Mouse (Mus musculus) heart, adult 8-10 months (tissue): ENCODE measurements around the gene Gm17657. TPM values are rescaled to one million over a fixed set of nuclear protein-coding genes. Genes with fewer than 3 reads are reported as not detected.
"Not testable (repeated sequence)": the region's sequence is repeated elsewhere in the genome, so short reads cannot be mapped to it uniquely, and the experiment has no call there.

Experiments used
- DNase-seq: peaks from one replicate; pipeline ENCODE4 v3.0.0; 2022; ENCODE audit warnings: low spot score
- total RNA-seq, 4 experiments: library from RNA; stranded (reverse); gene quantifications; 2 replicates each; pipeline ENCODE4 v1.2.4; 2022

The Gm17657 gene
- total RNA-seq, 4 experiments from 2014 or later: not detected

DNA sequence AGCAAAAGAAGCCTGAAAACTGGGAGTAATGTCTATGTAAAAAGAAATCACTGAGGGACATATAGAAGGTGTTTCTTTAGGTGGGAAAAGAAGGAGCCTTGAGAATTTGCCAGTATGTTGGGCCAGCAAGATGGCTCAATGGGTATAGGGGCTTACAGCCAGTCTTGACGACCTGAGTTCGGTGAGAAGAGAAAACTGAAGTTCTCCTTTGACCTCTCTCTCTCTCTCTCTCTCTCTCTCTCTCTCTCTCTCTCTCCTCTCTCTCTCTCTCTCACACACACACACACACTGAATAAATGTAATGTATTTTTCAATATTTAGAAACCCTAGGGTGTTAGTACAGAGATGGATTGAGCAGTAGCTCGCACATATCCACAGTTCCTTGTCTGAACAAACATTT is 944 bp downstream of the Gm17657 start:
- DNase-seq: no peak

DNA sequence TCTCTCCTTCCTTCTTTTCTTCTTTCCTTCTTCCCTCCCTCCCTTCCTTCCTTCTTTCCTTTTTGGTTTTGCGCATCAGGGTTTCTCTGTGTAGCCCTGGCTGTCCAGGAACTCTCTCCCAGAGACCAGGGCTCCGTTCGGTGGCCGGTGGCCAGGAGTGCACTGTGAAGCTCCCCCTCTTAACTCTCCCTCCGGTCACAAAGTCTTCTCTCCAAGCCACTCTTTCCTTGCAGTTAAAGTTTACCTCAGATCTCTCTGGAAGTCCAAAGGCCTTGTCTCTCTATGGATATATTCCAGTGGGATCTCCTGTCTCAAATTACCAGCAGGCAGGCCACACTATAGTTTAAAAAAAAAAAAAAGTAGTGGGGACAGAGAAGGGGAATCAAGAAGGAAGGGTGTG is 4.2 kb downstream of the Gm17657 start:
- no peak for DNase-seq

DNA sequence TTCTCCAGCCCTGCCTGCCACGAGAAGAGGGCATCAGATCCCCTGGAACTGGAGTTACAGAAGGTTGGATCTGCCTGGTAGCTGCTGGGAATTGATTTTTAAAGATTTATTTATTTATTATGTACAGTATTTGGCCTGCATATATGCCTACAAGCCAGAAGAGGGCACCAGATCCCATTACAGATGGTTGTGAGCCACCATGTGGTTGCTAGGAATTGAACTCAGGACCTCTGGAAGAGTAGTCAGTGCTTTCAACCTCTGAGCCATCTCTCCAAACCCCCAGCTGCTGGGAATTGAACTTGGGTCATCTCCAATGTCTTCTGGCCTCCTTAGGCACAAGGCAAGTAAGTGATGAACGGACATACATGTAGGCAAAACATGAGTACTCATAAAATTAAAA is 5.4 kb downstream of the Gm17657 start:
- DNase-seq: no peak

DNA sequence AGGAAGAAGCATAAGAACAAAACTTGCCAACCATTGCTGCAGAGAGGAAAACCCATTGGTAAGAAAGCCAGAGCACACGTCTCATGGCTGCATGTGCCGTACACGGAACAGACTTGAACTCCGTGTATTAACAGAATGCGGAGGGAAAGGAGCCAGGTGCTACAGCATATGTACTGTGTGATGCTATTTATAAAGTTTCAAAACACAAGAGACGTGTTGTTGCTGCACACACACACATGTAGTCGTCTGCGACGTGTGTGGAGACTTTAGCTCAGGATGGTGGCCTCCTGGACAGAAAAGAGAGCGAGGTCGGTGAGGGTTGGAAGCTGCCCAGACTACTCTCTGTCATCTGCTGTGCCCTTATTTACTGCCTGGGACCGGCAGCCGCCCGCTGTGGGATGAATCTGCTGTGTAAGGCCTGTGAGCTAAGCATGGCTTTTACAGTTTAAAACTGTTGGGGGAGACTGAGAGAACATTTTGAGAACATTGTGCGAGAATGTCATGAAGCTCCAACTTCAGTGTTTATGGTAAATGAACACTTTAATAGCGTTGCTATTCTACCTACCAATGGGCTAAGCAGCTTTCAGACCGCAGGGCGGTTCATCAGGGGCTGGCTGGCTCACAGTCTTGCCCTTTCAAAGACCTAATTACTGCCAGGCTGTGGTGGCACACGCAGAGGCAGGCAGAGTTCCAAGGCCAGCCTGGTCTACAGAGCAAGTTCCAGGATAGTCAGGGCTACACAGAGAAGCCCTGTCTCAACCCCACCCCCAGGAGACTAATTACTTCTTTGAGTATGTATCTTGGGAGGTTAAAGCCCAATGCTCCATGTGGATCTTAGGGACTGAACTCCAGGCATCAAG is 6.4 kb downstream of the Gm17657 start:
- DNase-seq: no peak

DNA sequence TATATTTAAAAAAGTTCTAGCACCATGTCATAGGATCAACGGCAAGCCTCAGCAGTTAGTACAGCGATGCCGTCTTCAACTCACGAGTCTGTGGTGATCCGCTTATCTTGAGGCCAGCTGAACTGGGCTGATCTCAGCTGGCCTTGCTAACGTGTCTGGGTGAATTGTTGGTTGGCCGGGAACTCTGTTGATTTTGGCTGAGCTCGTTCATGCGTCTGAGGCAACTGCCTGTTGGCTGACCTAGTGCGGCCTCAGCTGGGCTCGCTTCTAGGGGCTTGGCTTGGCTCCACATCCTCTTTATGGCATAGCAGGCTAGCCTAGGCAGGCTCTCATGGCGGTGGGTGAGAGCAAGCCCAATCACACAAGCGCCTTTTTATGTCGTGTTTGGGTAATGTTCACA is 8.0 kb downstream of the Gm17657 start:
- peak; percentile 89 for DNase-seq

DNA sequence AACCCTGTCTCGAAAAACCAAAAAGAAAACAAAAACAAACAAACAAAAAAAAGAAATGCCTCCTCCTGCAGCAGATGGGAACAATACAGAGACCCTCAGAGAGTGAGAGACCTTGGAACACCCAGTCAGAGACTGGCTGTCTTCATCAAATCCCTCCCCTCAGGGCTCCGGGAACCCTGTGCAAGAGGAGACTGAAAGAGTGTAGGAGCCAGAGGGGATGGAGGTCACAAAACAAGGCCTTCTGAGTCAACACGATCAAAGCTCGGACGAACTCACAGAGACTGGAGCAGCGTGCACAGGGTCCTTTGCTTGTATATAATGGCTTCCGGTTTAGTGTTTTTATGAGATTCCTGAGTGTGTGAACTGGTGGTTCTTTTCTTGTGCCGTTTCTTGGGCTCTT is 9.0 kb downstream of the Gm17657 start:
- no peak for DNase-seq

DNA sequence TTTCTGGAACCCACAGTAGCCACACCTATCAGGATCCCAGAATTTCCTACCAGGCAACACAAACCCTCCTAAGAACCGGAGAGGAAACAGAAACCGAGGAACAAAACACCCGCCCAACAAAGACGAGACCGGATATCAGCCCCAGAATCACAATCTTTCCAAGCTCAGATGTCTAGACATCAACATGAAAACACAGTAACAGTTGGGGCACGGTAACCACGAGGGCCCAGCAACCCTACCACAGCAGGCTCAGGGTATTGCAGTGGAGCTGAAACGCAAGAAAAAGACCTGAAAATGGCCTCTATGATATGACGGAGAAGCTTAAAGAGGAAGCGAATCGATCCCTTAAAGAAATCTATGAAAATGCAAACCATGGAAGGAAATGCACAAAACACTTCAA is 15.6 kb downstream of the Gm17657 start:
- DNase-seq: no peak

DNA sequence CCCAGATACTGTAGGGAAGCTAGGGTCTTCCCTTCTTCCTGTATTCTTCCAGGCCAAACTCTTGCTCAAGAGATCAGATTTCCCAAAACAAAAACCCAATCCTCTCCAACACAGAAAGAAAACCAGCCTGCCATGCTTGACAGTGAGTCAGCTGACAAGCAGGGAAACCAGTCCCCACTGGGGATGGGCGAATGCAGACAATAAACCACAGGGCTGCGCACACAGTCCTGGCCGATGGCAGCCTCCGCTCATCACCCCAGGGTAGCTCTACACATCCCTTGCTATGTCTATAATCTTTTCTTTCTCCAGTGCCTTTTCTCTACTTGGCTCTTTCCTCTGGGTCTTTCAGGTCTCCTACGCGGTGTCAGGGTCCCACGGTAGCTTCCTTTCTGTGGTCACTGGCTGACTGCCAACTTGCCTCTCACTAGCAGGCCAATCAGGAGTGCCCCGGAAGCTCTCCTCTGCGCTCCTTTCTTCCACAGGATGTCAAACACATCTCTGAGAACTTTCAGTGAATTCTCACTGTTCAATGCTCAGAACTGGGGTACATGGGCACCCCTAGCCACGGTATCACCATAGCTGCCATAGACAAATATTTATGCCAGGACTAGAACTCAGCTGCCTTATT is 17.6 kb downstream of the Gm17657 start:
- no peak for DNase-seq

DNA sequence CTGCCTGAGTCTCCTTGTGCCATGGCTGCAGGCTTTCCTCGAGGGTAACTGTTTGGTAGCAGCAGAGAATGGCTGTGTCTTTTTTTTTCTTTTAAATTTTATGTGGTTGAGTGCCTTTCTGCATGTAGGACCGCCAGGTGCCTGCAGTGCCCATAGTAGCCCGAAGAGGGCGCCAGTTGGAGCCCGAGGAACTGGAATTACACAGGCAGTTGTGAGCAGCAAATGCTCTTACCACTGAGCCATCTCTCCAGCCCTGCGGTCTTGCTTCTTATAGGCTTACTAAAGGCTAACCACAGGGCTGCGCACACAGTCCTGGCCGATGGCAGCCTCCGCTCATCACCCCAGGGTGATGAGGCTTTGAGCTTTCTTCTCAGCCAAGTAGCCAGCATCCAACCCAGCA is 18.2 kb downstream of the Gm17657 start:
- DNase-seq: no peak

DNA sequence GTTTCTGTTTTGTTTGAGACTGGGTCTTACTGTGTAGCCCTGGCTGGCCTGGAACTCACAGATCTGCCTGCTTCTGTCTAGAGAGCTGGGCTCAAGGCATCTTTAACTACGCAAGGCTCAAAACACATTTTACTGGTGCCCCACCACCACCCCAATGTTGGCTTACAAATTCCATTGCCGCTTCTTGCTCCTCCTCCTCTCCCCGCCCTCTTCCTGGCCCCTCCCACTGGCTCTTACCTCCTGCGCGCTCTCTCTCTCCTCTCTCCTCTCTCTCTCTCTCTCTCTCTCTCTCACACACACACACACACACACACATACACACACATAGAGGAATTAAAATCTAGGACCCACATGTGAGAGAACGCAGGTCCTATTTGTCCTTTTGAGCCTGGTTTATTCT is 18.9 kb downstream of the Gm17657 start:
- DNase-seq: no peak

DNA sequence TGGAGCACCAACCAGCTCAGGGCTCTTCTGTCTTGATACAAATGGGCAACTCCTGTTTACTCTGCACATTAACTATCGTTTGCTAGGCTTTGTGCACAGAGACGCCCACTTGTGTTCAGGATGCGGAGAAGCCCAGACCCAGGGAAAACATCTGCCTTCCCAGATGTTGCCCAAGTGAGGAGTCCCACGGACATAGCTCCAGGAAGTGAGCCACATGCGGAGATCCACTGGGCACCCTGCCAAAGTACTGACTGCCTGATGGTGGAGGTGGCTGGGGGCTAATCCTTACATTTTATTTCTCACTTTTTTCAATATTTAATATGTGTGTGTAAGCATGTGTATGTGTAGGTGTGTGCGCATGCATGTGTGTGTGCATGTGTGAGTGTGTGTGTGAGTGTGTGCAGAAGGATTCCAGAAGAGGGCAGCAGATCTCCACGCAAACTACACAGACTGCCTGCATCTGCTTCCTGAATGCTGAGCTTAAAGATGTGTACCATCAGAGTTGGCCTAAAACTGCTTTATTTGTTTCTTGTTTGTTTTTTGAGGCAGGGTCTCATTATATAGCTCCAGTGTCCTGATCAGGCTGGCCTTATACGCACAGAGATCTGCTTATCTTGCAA is 20.8 kb downstream of the Gm17657 start:
- DNase-seq: no peak

DNA sequence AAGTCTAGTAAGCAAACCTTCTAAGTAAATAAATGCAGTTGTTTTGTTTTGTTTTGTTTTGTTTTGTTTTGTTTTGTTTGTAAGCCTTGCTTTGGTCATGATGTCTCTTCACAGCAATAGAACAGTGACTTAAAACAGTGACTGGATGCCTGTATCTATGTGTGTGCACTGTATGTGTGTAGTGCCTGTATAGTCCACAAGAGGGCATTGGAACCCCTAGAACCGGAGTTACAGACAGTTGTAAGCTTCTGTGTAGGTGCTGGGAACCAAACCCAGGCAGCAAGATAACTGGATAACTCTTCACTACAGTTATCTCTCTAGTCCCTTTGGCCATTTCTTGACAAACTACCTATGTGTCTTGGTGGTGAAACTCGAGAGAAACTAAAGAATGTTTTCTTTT is 23.8 kb downstream of the Gm17657 start:
- DNase-seq: no peak

DNA sequence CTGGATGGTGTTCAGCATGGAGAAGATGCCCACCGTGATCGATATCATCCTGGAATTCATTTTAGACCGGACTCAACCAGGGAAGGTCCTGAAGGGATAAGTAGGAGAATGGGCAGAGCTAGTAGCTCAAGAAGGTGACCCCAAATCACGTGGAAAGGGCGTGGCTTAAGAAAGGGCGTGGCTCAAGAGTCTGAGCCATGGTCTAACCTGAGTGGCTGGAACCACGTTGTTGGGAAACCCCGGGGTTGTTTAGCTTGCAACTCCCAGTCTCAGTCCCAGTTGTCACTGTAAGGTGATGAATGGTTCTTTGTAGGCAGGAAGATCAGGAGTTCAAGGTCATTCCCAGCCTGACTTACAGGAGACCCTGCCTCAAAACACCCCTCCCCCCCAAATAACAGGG is 29.7 kb downstream of the Gm17657 start:
- no peak for DNase-seq

DNA sequence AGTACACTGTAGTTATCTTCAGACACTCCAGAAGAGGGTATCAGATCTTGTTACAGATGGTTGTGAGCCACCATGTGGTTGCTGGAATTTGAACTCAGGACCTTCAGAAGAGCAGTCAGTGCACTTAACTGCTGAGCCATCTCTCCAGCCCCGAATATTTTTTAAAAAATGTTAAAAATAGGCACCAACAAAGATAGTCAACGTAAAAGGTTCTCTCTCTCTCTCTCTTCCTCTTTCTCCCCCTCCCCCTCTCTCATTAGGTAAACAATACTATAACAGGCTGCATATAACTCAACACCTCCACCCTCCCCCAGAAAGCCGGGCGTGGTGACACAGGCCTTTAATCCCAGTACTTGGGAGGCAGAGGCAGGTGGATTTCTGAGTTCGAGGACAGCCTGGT is 30.8 kb downstream of the Gm17657 start:
- not testable (repeated sequence) for DNase-seq

DNA sequence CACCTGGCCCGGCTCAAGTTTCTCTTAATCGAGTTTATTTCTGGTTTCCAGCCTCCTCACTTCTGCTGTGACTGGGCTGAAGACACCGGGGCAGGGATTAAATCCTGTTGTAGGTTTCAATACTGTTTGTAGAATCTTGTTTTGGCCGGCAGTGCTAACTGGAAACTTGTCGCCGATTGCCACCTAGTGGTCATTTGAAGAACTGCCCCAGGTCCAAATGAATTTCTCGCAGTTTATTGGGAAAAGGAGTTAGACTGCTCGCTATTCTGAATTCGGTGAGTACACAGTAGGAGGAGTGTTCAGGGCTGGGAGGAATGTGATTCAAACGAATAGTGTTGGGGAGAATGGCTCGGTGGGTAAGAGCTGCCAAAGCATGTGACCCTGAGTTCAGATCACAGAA is 35.0 kb downstream of the Gm17657 start:
- DNase-seq: peak; percentile 88

DNA sequence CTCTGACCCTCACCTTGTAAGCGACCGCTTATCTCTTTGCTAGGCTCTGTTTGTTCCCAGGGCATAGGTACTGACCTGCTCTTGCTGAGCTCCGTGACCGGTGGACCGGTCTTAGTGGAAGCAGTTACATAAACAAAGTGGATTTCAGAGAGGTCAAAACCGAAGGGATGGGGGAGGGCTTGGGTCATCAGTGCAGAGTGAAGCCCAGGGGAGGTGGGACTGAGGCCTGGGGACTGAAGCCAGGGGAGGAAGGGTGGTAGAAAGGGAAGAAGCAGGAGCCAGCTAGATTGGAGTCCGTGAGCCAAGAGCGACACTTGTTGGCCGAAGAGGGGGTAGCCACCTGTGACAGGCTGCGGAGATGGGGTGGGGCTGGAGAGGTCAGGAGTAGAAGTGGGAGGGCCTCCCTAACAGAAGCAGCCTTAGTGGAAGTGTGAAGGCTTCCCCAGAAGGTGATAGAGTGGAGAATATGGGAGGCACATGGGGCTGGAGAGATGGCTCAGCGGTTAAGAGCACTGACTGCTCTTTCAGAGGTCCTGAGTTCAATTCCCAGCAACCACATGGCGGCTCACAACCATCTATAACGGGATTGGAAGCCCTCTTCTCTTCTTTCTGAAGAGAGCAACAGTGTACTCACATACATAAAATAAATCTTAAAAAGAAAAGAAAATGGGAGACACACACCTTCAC is 36.3 kb downstream of the Gm17657 start:
- DNase-seq: peak; percentile 43

DNA sequence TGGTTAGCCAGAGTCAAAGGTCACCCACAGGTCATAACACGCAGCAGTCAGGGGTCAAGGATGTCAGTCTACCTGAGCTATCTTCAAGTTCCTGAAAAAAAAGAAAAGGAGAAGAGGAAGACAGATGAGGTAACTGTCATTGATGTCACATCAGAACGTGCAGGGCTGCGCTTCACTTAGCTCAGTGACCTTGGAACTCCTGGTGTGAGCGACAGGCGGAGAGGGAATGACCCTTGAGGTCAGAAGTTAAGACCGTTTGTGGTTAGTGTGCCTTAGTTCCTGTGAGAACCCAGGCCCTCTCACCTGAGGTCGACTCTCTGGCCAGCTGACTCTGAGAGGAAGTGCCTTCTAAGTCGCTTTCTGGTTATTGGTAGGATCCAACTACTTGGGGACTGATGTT is 38.7 kb downstream of the Gm17657 start:
- no peak for DNase-seq

DNA sequence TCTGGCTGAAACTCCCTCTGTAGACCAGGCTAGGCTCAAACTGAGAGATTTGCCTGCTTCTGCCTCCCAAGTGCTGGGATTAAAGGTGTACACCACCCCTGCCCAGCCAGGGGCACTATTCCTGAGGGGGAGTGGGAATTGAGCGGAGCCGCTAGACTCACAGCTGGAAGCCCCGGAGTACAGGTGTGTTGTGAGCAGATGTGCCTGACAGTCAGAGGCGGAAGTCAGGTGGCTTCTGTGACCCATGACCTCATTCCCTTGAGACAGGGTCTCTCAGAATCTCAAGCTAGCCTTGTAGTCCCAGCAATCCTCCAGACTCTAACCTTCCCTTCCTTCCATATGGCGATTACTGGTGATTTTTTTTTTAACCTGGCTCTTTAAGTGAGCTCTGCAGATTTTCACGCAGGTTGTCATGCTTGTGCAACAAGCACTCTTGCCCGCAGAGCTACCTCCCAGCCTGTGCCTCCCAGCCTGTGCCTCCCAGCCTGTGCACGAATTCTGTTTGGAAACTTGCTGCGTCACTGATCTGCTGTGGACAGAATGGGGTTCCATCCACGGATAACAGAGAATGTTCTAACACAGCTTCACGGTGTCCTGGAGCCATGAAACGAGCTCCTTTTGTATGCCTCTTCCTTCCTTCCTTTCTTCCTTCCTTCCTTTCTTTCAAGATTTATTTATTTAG is 40.4 kb downstream of the Gm17657 start:
- no peak for DNase-seq

DNA sequence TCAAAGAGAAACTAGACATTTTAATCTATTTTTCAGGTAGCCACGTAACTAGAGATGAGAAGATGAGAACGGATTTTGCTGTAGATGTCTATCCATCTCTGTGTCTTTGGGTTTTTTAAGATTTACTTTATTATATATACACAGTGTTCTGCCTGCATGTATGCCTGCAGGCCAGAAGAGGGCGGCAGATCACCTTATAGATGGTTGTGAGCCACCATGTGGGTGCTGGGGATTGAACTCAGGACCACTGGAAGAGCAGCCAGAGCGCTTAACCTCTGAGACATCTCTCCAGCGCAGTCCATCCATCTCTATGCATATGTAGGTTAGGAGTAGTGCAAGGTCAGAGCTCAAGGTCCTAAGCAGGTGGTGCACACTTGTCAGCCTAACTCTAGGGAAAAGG is 45.7 kb downstream of the Gm17657 start:
- no peak for DNase-seq

DNA sequence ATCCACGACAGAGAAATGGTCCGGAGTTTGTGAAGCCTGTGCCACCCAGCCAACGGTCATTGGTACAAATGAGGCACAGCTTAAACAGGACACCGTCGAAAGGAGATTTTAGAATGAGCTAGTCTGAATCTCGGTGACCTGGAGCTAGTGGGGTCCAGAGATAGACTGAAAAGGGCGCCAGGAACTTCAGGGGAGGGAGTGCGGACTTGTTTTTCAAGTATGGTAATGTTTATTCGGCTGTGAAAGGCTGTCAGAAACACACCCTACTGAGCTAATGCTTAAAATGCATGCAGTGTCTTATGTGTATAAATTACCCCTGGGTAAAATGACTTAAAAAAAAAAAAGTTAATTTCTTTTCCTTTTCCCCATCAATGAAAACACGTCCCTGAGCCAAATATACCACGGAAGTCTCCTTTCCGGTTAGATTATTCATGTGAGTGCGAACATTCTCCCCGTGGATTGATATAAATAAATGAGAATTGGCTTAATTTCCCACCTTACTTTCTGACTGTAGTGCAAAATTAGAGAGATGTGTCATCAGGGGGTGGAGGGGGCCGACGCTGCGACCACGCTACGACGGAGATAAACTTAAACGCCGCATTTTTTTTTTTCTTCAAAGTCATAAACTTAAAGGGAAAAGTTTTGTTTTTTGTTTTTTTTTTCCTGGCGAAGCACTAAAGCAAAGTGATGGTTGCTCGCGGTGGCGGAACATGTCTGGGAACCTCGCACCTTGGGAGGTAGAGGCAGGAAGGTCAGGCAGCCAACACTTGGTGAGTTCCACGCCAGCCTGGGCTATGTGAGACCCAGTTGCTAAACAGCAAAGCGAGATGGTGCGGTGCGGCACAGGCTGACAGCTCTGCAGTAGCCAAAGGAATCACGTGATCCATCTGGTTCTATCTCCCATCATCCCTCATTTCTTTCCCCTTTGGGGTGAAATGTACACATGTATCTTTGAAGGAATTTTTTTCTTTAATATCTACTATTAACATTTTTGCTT is 46.5 kb downstream of the Gm17657 start:
- no peak for DNase-seq
